Mouse (Mus musculus) layer of hippocampus, postnatal 25 days (tissue): ENCODE measurements around the gene Acad12. TPM values are rescaled to one million over a fixed set of nuclear protein-coding genes. Genes with fewer than 3 reads are reported as not detected.
A peak's percentile ranks its signal among the peaks of the same experiment; 100 is the strongest.
"Not testable (repeated sequence)": the region's sequence is repeated elsewhere in the genome, so short reads cannot be mapped to it uniquely, and the experiment has no call there.

Source experiments
- DNase-seq, 2 experiments: peaks; one replicate each; pipeline ENCODE4 v3.0.0; 2022; ENCODE audit warnings: mixed read lengths in 2 of 2, low spot score in 1 of 2; ENCODE audit errors: extremely low spot score in 1 of 2
- total RNA-seq, 2 experiments: library from RNA; stranded (reverse); gene quantifications; 2 replicates each; pipeline ENCODE4 v1.2.3; 2021

Acad12 gene
- 1 to 10 TPM; 6.0 to 7.6 TPM for total RNA-seq

DNA sequence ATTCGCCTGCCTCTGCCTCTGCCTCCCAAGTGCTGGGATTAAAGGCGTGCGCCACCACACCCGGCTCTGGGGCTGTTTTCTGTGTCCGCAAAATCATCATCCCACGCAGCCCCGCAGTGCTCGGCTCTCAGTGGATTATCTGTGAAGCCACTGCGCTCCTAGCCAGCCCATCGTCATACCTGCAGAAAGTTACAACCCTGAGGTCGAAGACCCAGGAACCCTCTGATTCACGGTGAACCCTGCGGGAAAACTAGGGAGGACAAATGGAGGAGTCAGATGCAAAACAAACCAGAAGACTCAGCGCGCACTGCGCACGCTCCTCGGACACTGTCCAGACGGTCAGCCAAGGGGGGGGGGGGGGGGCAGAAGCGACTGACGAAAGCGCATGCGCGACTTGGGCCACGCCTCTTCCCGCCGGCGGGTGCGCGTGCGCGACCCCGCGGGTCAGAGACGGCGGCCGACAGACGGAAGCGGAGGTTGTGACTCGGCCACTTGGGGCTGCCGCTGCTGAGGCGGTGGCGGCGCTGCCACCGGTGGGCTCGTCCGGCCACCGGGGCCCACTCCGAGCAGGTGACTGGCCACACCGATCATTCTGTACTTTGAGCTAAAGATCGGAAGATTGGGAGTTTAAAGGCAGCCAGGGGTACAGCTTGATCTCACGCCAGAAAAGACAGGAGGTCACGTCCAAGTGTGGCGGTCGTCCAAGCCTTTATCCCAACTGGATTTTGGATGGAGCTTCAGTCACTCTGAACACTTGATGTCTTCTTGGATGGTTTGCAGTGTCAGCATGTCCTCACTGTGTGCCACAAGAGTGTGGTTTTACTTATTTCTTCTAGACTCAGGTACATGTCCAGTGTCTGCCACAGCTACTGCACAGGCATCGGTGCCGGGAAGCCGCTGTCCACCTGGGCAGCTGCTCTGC lies at the start of gene Acad12:
Gene Acad12 (minus strand): TSS at position 347 of the 922 bp plus-strand sequence.
- DNase-seq = peak; percentile 61 to 70

DNA sequence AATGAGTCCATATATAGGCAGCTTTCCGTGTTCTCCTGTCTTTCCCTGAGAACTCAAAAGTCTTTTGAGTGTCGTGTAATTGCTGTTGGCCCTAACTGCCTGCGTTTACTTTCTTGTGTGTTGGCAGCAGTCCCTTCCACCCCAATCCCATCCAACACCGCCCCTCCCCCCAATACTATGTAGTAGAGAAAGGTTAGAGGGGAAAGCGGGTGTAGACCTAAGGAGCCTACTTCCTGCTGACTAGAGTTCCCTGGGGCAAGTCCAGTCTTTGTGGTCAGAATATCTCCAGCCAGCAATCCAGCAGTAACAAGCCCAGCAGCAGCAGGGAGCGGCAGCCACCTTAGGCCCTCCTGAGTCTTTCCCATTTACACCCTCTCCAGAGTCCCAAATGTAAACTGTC lies 49.7 kb upstream of the Acad12 start:
- no peak for DNase-seq

DNA sequence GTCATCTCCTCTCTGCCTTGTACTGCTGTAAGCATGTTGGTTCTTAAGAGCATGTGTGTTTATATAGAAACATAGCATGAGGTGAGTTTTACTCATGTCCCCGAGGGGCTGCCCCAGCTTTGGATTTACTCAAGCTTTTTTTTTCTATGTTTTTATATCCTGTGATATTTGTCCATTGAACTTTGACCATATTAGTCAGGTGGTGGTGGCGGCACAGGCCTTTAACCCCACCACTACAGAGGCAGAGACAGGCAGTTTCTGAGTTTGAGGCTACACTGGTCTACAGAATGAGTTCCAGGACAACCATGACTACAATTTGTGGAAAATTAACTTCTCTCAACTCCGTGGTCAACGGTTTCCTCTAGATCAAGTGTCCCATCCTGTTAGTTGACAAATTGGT lies 48.3 kb upstream of the Acad12 start:
- DNase-seq = no peak

DNA sequence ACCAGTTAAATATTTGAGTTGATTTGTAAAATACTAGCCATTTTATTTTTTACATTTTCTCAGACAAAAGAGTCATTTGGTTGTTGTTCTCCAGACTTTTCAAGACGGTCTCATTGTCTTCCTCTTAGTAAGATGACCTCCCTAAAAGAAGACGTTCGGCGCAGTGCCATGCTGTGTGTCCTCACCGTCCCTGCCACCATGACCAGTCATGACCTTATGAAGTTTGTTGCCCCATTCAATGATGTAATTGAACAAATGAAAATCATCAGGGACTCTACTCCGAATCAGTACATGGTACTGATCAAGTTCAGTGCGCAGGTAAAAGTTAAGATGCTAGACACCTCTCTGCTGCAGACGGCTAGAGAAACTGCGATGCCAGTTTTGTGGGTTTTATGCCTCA lies 46.2 kb upstream of the Acad12 start:
- DNase-seq = no peak

DNA sequence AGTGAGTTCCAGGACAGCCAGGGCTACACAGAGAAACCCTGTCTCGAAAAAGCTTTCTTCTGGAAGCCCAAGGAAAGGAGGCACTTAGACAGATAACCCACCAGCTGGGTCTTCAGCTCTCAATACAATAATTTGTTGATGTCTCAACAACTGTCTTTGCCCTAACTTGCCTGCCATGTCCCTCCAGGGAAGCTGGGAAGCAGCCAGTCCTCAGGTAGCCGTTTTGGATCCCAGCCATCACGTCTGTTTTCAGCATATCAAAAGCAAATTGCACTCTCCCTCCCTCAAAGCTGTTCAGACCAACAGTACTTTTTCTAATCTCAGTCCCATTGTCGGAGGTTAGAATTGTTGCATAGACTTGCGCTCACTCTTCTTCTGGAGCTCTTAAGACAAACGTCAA lies 45.3 kb upstream of the Acad12 start:
- no peak for DNase-seq

DNA sequence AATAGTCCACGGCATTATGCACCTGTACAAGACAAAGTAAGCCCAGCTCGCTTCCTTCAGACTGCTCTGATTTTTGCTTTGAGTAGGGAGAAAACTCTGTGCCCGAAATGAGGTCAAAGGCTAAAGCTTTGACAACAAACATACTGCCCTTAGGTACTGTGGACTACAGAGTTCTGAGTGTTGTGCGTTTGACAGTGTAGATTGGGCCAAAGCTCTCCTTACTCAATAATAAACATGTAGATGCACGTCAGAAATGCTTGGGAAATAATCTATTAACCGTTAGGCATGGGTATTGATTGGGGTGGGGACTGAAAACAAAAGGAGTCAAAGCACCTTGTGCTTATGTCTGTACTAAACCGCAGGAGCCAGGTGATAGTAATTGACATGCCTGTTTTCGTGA lies 44.7 kb upstream of the Acad12 start:
- no peak for DNase-seq

DNA sequence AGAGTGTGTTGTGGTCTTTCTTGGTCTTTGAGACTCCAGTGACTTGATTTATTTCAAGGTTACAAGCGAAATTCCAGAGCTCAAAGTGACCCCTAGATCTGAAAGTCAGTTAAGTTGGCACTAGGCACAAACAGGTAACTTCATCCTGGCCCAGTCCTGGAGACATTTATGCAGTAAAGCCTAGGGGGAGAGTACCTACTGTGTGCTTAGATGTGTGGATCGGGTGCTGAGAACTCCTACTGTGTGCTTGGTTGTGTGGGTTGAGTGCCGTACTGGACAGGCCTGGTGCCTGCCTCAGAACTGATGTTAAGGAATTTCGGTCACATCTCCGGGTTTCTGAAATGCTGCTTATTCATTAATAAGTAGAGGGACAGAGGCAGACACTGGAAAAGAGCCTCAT lies 42.8 kb upstream of the Acad12 start:
- no peak for DNase-seq

DNA sequence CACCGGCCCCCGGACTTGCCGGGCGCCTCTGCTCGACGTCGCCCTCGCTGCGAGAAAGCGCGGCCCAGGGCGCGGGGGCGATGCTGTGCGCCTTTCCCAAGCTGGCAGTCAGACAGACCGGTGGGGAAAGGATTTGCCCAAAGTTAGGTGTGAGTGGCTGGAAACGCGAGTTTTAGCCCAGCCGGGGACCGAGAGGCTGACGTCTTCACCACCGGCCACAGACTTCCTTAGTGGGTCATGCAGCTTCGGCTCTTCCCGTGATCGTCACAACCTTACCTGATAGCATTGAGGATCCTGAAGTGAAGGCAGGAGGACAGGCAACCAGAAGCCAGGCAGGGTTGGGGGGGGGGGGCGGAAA lies 42.1 kb upstream of the Acad12 start:
- peak; percentile 11 to 36 for DNase-seq

DNA sequence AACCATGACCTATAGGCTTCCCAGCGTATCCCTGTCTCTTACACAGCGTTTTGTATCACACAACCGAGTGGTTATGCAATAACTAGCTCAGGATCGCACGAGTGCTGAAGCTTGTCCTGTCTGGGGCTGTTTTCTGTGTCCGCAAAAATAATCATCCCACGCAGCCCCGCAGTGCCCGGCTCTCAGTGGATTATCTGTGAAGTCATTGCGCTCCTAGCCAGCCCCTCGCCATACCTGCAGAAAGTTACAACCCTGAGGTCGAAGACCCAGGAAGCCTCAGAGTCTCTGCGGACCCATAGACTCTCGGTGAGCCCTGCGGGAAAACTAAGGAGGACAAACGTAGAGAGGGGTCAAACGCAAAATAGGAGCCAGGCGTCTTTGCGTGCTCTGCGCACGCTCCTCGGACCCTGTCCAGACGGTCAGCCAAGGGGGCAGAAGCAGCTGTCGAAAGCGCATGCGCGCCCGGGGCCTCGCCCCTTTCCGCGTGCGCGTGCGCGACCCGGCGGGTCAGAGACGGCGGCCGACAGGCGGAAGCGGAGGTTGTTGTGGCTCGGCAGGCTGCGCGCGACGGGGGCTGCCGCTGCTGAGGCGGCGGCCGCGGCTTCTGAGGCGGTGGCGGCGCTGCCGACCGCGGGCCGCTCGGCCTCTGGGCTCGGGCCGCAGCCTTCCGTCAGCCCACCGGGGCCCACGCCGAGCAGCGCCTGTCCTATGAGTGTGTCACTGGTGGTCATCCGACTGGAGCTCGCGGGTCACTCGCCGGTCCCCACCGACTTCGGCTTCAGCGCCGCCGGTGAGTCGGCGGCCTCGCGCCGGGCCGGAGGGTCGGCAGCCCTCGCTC lies 41.5 kb upstream of the Acad12 start, which contains the start of the genes Acad10 and Brap:
Gene Acad10 (minus strand): TSS at position 456 of the 838 bp plus-strand sequence.
Gene Brap (plus strand): TSS at position 505 of the 838 bp plus-strand sequence.
- peak; percentile 90 to 94 for DNase-seq

DNA sequence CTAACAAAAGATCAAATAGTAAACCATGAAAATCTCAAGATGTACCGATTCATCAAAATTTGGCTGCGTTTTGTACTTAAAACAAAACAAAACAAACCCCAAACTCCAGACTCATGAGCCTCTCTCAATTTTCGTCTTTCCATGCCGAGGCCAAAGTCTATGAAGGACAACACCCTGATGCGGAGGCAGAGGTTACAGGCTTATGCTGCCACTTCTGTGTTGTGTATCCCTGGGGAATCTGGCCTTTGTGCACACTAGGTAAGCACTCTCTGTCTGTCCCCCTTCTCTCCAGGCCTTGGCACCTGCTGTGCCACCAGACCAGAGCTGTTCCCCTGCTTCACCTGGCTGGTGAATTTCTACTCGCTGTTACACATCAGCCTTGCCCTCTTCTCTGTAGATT lies 38.9 kb upstream of the Acad12 start:
- not testable (repeated sequence) for DNase-seq

DNA sequence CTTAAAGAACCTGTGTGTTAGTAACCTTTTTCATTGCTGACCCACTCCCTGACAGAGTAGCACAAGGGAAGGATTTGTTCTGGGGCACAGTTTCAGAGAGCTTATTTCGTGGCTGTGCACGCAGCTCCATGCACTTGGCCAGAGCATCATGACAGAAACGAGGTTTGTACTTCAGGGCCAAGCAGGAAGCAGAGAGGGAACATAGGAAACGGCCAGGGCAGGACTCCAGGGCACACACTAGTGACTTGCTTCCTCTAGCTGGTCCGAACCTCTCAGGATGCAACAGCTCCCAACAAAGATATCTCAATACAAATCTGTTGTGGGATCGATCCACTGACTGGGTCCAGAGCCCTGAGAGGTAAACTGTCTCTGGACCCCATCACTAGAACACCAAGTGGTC lies 38.1 kb upstream of the Acad12 start:
- not testable (repeated sequence) for DNase-seq

DNA sequence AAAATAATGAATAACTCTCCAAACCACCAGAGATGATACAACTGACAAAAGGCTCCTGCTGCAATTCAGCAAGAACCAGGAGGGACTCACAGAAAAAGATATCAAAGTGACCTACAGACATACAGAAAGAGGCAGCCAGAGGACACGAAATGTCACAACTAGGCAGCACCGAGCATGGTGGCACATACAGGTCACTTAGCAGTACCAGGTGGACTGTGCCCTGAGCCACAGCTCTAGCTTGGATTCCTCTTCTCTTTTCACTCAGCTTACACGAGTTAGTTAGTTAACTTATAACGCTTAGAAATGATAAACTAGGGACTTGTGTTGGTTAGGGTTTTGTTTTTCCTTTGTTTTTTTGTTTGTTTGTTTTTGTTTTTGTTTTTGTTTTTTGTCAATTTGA lies 35.8 kb upstream of the Acad12 start:
- no peak for DNase-seq

DNA sequence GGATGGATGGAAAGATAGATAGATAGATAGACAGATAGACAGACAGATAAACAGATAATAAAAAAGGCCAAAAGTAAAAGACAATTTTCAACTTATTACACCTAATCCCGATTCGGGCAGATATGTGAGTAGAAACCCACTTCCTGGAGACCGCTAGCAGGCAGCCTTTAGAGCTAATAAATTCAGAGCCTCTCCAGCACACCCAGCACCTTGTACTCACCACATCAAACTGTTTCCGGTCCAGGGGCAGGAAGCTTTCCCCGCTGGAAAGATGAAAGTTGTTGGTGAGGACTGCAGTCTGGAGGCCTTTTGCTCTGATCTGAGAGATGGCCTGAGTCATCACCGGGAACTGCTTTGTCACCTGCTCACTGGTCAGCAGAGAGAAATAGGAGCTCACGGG lies 30.4 kb upstream of the Acad12 start:
- no peak for DNase-seq

DNA sequence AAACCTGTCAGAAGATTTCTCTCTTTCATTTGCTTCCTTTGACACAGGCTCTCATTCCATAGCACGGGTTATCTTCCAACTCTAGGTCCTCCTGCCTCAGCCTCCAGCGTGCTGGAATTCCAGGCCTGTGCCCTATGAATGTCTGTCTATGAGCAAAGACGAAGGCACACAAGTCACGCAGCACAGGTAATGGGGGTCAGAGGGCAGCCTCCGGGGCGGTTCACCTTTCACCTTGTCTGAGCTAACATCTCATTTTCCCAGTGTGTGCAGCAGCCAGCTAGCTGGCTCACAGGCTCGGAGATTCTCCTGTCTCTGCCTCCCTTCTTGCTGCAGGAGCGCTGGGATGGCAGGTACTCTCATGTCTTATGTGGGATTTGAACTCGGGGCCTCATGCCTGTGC lies 20.9 kb upstream of the Acad12 start:
- no peak for DNase-seq

DNA sequence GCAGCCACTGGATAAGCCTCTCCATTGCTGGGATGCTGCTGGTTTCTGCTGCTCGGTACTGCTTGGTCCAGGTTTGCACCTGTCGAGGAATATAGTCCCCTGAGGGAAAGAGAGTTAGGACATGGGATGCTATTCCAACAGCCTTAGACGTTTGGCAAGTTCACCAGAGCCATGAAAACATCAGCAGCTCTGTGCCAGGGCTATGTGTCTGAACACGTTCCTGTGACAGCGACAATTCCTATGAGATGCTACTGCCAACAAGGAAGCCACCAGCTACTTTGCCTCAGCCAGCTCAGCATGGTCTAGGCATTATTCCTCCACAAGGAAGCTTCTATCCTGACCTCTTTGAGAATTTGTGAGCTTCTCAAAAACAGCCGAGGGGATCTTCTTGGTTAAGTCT lies 18.6 kb upstream of the Acad12 start:
- DNase-seq = no peak

DNA sequence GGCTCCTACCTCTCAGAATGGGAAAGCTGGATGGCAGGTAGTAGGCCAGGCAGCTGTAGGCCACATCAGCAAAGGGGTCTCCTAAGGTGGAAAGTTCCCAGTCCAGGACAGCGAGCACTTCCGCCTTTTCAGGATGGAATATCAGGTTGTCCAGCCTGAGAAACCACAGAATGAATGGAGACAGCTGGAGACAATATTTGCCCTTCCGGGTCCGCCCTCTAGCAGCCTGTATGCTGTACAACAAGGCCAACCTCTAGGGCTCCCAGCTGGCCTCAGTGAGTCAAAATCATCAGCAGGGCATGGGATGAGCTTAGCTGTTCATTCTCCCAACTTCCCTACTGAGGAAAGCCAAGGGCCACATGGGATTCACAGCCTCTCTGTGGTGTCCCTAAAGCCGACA lies 15.9 kb upstream of the Acad12 start:
- no peak for DNase-seq

DNA sequence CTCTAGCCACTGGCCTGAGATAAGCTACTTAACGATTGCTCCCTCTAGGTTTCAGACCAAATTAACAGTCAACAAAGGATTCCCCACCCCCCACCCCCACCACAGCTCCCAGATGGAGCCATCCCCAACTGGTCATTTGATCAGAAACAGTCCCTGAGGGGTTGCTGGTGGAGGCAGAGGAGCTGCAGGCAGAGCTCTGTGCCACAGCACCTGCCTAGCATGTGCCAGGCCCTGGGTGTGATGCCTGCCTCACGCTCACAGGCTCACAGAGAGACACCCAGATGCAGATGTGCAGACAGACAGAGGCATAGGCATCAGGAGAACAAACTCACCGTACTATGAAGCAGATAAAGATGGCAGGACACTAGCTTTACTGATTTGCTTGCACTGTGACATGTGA lies 14.1 kb upstream of the Acad12 start:
- DNase-seq = no peak

DNA sequence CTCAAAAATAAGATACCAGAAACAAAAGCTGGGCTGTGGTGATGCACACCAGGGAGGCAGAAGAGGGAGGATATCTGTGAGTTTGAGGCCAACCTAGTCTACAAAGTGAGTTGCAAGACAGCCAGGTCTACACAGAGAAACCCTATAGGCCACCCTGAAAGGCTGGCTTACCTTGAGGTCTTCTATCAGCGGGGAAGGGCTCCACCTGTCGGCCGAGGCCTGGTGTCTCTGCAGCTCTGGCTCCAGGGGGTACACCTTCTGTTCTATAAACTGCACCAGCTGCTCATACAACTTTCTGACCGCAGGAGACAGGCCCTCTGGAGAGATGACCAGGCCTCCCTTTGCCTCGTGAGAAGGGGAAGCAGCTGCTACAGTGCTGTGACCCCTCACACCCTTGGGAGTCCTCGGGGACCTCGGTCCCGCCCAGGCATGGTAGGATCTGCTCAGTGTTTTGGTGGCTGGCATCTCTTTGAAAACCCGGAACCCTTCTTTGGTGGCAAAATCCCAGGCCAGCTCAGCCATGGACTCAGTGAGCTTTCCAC lies 12.4 kb upstream of the Acad12 start:
- DNase-seq = not testable (repeated sequence)

DNA sequence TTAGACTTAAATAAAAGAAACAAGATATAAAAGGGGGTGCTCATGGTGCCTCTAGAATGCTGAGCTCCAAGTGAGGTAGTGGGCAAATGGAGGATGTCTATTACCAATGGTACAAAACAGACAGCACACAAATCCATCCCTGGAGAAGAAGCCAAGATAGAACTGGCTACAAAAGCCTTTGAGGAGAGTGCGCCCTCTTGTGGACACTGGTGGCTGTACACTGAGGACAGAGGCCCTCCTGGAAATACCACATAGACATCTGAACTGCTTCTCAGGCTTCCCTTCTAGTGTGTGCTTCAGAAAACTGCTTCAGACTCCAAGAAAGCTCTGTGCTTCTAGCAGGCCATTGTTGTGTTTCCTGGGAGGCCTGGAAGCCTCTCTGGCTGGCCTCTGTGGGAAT lies 9.1 kb upstream of the Acad12 start:
- DNase-seq = peak; percentile 52 to 83

DNA sequence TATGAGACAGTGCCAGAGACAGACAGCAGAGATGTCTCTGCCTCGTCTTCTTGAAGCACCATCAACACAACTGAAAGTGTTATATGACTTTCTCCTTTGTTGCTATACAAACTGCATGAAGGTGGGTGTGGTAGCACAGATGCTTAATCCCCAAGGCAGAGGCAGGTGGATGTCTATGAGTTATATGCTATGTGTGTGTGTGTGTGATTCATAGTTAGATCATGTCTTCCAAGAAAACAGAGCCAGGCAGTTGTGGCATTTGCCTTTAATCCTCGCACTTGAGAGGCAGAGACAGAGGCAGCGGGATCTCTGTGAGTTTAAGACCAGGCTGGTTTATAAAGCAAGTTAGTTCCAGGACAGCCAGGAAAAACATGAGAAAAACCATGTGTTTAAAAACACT lies 4.5 kb upstream of the Acad12 start:
- DNase-seq = no peak

DNA sequence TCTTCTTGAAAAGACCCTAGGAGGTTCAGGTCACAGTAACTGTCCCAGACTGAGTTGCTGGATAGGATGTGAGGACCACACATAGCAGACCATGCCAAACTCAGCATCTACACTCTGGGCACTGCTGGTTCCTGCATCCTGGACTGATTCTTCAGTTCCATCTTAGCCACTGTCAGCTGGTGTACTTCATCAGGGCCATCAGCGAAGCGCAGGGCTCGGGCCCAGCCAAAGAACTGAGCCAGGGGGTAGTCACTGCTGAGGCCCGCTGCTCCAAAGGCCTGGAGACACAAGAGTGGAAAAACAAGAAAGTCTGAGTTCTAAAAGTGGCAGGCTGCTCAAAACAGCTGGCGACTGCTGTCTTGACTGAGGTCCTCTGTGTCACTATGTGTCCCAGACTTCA lies 2.4 kb upstream of the Acad12 start:
- DNase-seq = no peak
